Mouse (Mus musculus): ENCODE results near the gene Klf12.

DNA sequence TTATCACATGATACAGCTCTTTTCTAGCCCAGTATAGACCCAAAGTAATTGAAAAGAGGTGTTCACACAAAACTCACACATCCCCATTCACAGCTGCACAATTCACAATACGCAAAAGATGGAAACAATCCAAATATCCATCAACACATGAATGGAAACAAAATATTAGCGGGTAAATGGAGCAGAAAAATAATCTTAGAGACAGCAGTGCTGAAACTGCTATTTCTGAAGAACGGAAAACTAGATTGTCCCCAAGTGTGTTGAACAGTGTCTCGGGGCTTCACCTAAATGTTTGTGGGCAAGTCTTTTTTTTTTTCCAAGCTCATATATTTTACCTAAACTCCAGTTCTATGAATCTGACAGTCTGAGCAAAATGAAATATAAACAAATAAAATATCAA lies 44.6 kb downstream of the Klf12 start:
- peak; percentile 65; the same call in 1 of the 2 replicates for TF ChIP-seq EP300 (IDR thresholded peaks at IDR 0.05; ENCODE audit: low read length)
- no peak for TF ChIP-seq POLR2A (IDR thresholded peaks at IDR 0.05; ENCODE audit: low read depth, low read length)
- TF ChIP-seq TBP (conservative IDR thresholded peaks at IDR 0.05; ENCODE audit: low read depth, low read length) = no peak
- TF ChIP-seq E2F4 (IDR thresholded peaks at IDR 0.05; ENCODE audit: insufficient replicate concordance, low read depth, low read length) = no peak
- TF ChIP-seq POLR2AphosphoS2 (IDR thresholded peaks at IDR 0.05; ENCODE audit: low read depth, low read length) = no peak
- TF ChIP-seq JUND (conservative IDR thresholded peaks at IDR 0.05; ENCODE audit: low read depth, low read length) = no peak
- no peak for TF ChIP-seq CTCF (conservative IDR thresholded peaks at IDR 0.05 in 1 of 2, IDR thresholded peaks at IDR 0.05 in 1 of 2; ENCODE audit: low read depth in 2 of 2, low read length in 2 of 2)
- TF ChIP-seq NELFE (IDR thresholded peaks at IDR 0.05; ENCODE audit: low read depth, low read length) = no peak
- TF ChIP-seq ZNF384 (IDR thresholded peaks at IDR 0.05; ENCODE audit: low read depth, low read length) = peak; percentile 92

Data from CH12.LX (cell line).